Mouse (Mus musculus) retina, postnatal 1 day (tissue): ENCODE data around the gene Cyp4b1.
"Not testable (repeated sequence)": the region's sequence is repeated elsewhere in the genome, so short reads cannot be mapped to it uniquely, and the experiment has no call there.

Source experiments
- DNase-seq: peaks from one replicate; pipeline ENCODE4 v3.0.0-alpha.2; 2012

Cyp4b1 gene

GRCm38 (mm10) chr4:115647580-115647979, at the start of gene Cyp4b1:
Gene Cyp4b1 (minus strand): TSS chr4:115647723.
- DNase-seq: no peak

DNA sequence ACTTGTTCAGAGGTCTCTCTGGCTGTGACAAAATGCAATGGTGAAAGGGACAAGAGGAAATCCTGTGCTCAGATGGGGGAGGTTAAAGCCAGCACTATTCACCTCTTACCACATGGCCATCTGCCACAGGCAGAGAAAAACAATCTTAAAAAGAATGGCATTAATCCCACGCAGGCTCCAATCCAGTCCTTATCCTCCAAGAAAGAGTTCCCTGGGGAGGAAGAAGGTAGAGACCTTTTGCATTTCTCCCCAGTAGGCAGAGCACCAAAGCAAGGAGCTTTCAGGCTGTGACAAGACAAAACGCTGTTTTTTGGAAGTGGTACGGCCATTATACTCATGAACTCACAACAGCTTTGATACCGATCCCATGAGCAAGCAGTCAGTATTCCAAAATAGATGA, 38.8 kb upstream of the Cyp4b1 start:
- DNase-seq: no peak

- DNase-seq: no peak
Observed at GRCm38 (mm10) chr4:115659190-115659589, 11.7 kb upstream of the Cyp4b1 start.

DNA sequence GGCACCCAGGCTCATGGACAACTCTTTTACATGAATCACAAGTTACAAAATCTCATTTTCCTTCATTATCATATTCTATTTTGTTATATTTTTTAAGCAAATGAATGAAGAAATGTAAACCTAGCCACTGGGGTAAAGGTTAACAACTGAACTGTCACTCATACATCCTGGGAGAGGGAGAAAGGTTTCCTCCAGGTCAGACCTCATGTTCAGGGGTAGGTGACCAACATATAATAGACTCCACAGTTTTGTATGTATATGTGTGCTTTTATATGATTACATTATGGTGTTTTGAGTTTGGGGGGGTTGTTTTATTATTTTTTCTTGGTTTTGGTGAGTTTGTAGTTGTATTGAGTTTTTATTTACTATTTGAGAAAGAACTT, 10.3 kb upstream of the Cyp4b1 start:
- no peak for DNase-seq

DNA sequence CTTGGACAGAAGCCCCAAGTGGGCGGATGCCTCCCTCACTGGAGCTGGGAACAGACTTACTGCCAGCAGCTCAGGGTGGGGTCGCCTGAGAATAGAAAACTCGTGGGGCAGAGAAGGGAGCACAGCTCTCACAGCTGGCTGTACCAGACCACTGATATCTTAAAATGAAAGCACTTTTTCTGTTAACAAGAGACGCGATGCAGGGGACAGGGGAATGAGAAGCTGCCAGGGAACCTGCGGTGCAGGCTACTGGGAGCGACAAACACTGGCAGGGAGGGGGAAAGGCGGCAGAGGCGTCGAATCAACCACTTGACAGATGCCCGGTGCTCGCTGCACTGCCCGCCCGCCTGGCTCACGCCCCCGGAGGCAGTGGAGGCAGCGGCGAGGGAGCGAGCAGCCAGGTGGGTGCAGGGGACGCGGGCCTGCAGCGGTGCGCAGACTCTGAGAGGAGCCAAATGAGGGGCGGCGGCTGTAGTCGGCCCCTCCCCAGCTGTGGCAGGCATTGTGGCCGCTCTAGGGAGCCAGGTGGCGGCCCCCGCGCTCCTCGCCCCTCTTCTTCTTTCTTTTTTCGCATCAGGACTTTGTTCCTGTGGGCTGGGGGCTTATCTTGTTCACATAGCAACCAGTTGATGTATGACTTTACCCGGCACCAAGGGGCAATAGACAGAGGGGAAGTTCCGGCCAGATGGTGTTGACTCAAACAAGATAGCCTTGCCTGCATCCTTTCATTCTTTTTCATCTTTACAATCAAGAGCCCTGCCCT, 9.8 kb upstream of the Cyp4b1 start:
- DNase-seq: peak; percentile 54

DNA sequence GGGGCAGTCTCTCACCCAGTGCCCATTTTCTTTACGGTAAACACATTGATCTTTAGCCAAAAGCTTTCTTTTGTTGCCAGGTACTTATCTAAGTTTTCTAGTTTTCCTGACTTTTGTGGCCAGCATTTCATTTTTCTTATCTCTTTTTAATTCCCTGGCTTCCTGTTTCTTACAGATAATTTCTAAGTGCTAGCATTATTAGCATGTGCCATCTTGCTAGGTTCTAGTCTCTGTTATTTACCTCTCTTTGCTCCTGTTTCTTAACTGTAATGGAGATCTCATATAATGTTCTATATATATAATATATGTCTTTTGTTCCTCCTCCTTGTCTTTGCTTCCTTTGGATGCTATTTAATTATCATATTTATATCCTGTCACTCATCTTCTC, 9.0 kb upstream of the Cyp4b1 start:
- not testable (repeated sequence) for DNase-seq

DNA sequence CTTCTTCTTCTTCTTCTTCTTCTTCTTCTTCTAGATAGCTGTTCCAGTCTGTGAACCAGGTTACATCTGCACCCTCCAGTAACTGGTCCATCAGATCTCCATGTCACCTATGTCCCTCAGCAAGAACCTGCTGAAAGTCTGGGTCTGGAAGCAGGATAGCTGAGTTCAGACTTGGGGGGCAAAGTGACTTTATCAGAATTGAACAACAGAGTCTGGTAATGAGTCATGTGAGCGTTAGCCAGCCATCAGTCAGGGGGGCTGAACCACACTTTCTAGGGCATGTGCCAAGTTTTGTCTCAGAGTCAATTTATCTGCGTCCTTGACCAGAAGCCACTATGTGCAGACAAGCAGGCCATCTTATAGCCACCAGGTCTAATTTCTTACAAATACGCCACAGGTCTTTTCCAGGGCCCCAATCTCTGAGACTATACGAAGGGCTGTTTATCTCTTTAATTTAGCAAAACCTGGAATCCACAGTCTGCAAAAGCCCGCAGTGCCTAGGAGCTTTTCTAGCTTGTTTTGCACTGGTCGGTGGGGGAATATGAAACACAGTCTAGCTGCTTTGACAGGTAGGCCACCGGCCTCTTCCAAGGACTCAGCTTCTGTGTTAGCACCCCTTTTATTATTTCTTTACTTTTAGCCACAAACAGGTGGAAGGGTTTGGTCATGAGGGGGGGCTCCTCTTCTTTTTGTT, 8.5 kb upstream of the Cyp4b1 start:
- not testable (repeated sequence) for DNase-seq

DNA sequence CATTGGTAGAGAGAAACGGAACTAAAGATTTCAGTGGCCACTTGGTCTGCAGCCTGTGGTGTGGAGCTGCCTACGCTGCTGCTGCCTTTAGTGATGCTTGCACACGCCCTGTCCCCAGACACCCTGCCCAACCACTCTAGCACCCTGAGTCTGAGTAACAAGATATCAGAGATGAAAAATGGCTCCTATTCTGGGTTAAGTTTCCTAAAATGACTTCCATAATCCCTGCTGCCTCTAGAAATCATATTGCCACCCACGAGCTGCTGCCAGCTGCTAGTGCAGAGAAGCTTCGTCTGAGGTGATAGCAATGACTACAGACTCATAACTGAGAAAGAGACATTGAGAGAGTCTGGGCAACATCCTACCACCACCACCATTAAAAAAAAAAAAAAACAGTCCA, 3.3 kb upstream of the Cyp4b1 start:
- no peak for DNase-seq

DNA sequence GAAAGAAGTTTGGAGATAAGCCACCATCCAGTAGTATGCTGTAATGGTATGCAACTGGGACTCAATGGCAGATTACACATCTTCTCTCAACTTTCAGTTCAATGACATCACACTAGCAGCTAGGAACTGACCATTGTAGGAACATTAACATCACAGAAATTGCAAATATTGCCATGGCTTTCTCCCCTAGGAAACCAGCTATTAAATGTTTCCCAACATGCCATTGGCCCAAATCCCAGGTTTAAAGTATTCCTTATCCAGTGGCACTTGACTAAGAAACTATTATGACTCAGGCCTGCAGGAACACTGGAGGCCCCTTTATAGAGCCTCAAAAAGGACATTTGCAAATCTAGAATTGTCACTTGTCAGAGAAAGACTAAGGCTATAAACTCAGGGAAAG, 1.8 kb upstream of the Cyp4b1 start:
- no peak for DNase-seq

GRCm38 (mm10) chr4:115648752-115649151, 1.2 kb upstream of the Cyp4b1 start:
- no peak for DNase-seq

- DNase-seq: no peak
Observed at GRCm38 (mm10) chr4:115645371-115645770, 2.2 kb downstream of the Cyp4b1 start.

- DNase-seq: no peak
Observed at GRCm38 (mm10) chr4:115642967-115643754, 4.4 kb downstream of the Cyp4b1 start.

GRCm38 (mm10) chr4:115625560-115625959, 22.0 kb downstream of the Cyp4b1 start:
- not testable (repeated sequence) for DNase-seq

GRCm38 (mm10) chr4:115614005-115614404, 33.5 kb downstream of the Cyp4b1 start:
- no peak for DNase-seq

DNA sequence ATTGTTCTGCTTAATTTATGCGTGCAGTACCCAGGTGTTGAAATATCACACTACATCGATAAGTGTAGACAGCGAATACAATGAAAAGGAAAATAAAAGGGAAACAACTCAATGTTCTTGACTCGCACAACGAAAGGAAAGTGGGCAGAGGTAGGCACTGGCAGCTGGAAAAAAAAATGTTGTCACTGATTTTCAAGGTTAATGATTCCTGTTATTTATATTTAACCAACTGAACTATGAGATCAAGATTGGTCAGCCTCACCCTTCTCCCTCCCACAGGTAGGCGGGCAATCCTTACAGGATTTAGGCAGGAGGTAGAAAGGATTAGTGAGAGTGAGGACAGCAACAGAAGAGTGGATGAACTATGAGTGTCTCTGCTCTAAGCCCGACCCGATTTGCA, 46.9 kb downstream of the Cyp4b1 start, which contains the start of gene Cyp4a32:
Gene Cyp4a32 (plus strand): TSS at position 359 of the 400 bp plus-strand sequence.
- DNase-seq: not testable (repeated sequence)

DNA sequence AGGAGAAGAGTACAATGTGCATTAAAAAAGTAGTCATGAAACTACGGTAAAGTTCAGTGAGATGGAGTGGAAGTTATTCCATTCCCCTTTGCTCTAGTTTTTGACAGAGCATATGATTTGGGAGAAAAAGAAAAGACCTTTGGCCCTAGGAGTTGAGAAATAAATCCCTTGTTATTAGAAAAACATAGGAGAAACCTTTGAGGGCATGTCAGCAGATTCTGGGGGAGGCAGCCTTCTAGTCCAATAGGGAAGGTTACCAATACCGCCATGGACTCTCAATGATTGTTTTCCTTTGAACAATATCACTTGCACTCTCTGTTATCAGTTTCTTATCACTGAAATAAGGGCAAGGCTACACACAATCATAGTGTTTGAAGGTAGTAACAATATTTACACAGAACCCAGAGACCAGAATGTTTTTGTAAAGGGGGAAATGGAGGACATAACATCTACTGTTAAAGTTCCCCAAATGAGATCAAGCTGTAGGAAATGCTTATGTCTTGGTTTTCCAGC, 50.6 kb downstream of the Cyp4b1 start:
- DNase-seq: no peak

- DNase-seq: no peak
Observed at GRCm38 (mm10) chr4:115596357-115596756, 51.2 kb downstream of the Cyp4b1 start.

DNA sequence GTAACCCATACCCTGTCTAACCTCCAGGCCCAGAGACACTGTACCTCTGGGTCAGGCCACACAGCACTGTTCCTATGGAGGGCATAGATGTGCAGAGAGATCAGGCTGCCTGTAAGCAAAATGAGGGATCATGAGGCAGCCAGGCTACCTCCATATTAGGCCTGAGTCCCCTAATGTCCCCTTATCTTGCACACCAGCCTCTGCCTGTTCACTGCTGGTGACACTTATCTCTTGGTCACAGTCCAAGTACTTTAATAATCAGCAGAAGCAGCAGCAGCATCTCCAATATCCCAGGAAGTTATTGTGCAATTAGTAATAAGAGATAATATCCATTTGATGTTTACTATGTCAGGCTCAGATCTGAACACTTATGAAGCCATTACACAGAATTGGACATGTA, 64.5 kb downstream of the Cyp4b1 start:
- no peak for DNase-seq

DNA sequence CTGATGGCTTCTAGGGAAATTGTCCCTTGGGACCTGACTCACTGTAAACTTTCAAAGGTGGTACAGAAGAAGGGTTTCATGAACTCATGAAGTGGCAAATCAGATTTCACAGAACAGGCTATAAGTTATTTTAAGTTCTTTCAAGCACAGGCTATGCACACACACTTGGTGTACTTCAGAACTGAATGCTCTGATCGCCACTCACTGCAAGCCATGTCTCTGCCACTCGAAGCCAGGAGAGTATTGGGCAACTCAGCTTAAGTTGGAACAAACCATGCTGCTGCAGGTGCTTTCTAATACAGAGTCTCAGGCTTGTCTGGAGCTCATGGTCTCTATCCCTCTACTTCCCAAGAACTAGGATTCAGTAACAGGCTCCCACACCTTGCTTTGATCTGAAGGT, 71.7 kb downstream of the Cyp4b1 start:
- no peak for DNase-seq

DNA sequence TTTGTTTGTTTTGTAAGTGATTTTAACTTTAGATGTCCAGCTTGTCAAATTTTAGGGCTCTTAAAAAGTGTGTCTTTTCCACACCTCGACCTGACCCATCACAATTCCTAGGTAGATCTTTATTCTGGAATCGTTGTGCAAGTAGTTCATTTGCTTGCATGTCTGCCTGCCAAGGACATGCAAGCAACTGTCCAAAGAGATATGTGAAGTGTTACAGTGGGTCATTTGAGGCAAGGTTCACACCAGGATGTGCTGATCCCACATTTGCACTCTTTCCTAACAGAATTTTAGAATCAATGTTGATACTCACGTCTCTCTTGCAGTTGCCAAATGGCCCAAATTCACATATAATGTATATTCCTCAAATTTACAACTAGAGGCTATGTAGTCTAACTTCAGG, 72.3 kb downstream of the Cyp4b1 start:
- DNase-seq: no peak
